Mouse (Mus musculus) forebrain, embryonic 12.5 days (tissue): ENCODE results near the gene Nop2. TPM values are rescaled to one million over a fixed set of nuclear protein-coding genes. Genes with fewer than 3 reads are reported as not detected.

Experiments used
- ATAC-seq: fragments of 200-750 bp; cut with Nextera tagmentation; 2 replicates; pipeline ENCODE4 v1.8.0; 2017; ENCODE audit warnings: moderate TSS enrichment; ENCODE audit not compliant: low FRiP score
- H3K27ac ChIP-seq: fragments of 300-500 bp; sonication (generic); 2 replicates; pipeline ENCODE4 v1.5.1; 2016; ENCODE audit warnings: mild to moderate bottlenecking
- H3K27me3 ChIP-seq: fragments of 300-500 bp; sonication (generic); 2 replicates; pipeline ENCODE4 v1.6.1; 2016; ENCODE audit warnings: mild to moderate bottlenecking
- H3K36me3 ChIP-seq: fragments of 300-500 bp; sonication (generic); replicated peaks from 2 replicates; pipeline ENCODE4 v1.6.1; 2016; ENCODE audit warnings: mild to moderate bottlenecking
- H3K4me1 ChIP-seq: fragments of 300-500 bp; sonication (generic); 2 replicates; pipeline ENCODE4 v1.6.1; 2016
- H3K4me2 ChIP-seq: fragments of 300-500 bp; sonication (generic); 2 replicates; pipeline ENCODE4 v1.6.1; 2016; ENCODE audit warnings: mild to moderate bottlenecking, moderate library complexity
- H3K4me3 ChIP-seq: fragments of 300-500 bp; sonication (generic); replicated peaks from 2 replicates; pipeline ENCODE4 v1.5.1; 2016; ENCODE audit warnings: mild to moderate bottlenecking
- H3K9ac ChIP-seq: fragments of 300-500 bp; sonication (generic); 2 replicates; pipeline ENCODE4 v1.6.1; 2016; ENCODE audit warnings: mild to moderate bottlenecking
- H3K9me3 ChIP-seq: fragments of 300-500 bp; sonication (generic); 2 replicates; pipeline ENCODE4 v1.6.1; 2016
- WGBS: fragments of 180-500 bp; shearing (Covaris S2); methylation state at CpG from one replicate; pipeline ENCODE4 v1.1.7; 2016; 5-methylcytosine and 5-hydroxymethylcytosine counted together
- polyA plus RNA-seq: library from polyadenylated mRNA; unstranded; fragments of >200 nt; fragmentation: Nextera tagmentation; extraction: Ambion mirVana; gene quantifications from 2 replicates; pipeline ENCODE4 v1.2.1, GENCODE M21; 2016

Nop2 gene
- polyA plus RNA-seq, 1 experiment from 2014 or later = 63.6 TPM

DNA sequence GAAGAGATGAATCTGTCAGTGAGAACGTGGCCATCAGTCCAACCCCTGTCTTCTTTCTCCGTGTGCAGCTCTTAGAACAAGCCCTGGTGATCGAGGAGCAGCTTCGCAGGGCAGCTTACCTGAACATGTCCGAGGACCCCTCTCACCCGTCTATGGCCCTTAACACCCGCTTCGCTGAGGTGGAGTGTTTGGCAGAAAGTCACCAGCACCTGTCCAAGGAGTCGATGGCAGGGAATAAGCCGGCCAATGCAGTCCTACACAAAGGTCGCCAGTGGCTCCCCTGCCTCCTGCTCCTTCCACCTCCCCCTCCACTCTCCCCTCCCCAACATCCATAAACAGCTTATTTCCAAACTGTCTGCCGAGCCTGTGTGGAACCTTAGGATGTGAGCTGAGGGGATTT, 3.0 kb upstream of the Nop2 start:
- peaks cover 71% of the 10 kb centered on the region for H3K36me3 ChIP-seq
- no peak overlapping the region for H3K27ac ChIP-seq
- peaks cover 18% of the 10 kb centered on the region for H3K4me1 ChIP-seq
- H3K9ac ChIP-seq = no peak overlapping the region
- no peaks in the 10 kb centered on the region for H3K27me3 ChIP-seq
- H3K9me3 ChIP-seq = no peaks in the 10 kb centered on the region
- H3K4me3 ChIP-seq = no peak overlapping the region
- 93% methylated on average over 12 of the region's 12 CpGs for WGBS
- no peak overlapping the region for H3K4me2 ChIP-seq
- ATAC-seq = no peak

DNA sequence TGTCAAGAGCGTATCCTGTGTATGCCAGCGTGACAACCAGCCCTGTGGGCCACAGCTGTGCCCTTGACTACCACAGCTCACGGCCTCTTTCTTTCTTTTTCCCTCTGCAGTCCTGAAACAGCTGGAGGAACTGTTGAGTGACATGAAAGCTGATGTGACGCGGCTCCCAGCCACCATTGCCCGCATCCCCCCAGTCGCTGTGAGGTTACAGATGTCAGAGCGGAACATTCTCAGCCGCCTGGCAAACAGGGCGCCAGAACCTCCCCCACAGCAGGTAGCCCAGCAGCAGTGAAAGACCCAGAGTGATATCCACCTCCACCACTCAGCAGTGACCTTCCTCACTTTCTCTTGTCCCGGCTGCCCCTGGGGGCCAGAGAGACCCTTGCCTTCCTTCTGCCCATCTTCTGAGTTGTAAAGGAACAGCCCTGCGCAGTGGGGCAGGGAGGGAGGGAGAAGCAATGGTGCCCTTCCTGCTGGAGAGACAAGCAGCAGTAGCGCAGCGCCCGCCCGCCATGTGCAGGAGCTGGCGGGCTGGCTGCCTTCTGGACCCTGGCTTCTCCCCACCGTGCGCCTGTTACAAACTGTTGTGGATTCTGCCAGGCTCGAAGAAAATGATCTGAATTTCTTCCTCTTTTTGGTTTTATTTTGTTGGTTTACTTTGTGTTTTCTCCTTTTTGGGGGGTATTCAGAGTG, 1.9 kb upstream of the Nop2 start:
- H3K9me3 ChIP-seq = no peaks in the 10 kb centered on the region
- H3K9ac ChIP-seq = no peak overlapping the region
- WGBS = 91% methylated on average over 20 of the region's 20 CpGs
- no peak overlapping the region for H3K4me2 ChIP-seq
- H3K27me3 ChIP-seq = no peaks in the 10 kb centered on the region
- H3K36me3 ChIP-seq = peaks cover 70% of the 10 kb centered on the region
- no peak for ATAC-seq
- peaks cover 18% of the 10 kb centered on the region for H3K4me1 ChIP-seq
- no peak overlapping the region for H3K27ac ChIP-seq
- no peak overlapping the region for H3K4me3 ChIP-seq

DNA sequence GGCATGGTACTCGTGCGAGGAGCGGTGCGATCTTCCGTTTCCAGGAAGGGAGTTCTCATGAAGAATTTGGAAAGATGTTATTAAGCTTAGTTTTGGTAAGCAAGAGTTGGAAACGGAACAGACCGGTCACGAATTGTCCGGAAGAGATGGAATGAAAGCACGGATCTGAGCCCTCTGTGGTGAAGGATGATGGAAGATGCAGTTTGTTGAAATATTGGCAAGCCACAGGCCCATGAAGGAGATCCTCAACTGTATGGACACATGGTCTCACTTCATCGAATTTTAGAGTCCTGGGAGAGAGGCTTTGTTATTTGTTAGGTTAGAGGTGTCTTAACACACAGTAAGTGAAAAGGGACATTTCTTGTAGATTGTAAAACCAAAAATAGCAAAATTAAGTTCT, 761 bp downstream of the Nop2 start:
- Histone ChIP-seq H3K36me3 (peaks cover 72% of the 10 kb centered on the region), H3K27ac (no peak overlapping the region), H3K4me1 (peaks cover 18% of the 10 kb centered on the region), H3K4me2 (peak overlapping the region; percentile 86), H3K27me3 (no peaks in the 10 kb centered on the region), H3K4me3 (peak overlapping the region; percentile 88), H3K9me3 (no peaks in the 10 kb centered on the region), H3K9ac (peak overlapping the region; percentile 80)
- no peak for ATAC-seq
- WGBS = 11% methylated on average over 11 of the region's 11 CpGs

DNA sequence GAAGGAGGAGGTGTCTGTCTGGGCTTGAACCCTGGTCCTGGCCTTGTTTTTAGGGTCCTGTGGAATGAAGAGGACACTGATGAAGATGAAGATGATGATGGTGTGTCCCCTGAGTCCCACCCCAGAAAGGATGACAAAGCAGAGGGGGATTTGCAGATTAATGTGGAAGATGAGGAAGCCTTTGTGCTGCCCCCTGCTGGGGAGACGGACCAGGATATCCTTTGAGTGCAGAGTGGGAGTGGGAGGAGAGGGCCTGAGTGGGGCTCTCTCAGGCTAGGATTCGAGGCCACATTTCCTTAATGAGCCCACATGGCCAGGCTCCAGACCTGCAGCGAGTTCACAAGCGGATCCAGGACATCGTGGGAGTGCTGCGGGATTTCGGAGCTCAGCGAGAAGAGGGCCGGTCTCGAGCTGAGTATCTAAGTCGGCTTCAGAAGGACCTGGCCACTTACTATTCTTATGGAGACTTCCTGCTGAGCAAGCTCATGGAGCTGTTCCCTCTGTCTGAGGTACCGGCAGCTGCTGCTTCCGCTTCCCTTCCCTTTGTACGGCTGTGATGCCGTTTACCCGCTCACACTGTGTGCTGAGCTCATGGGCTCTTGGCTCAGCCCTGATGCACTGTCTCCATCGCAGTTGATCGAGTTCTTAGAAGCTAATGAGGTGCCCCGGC, 5.4 kb downstream of the Nop2 start:
- 85% methylated on average over 19 of the region's 19 CpGs for WGBS
- H3K27ac ChIP-seq = no peak overlapping the region
- H3K4me1 ChIP-seq = peaks cover 13% of the 10 kb centered on the region
- H3K36me3 ChIP-seq = peaks cover 89% of the 10 kb centered on the region
- ATAC-seq = no peak
- H3K4me2 ChIP-seq = no peak overlapping the region
- H3K4me3 ChIP-seq = no peak overlapping the region
- H3K9ac ChIP-seq = 0 out of 2 replicates have a peak overlapping the region, but pooled peaks have one; percentile 21
- no peaks in the 10 kb centered on the region for H3K9me3 ChIP-seq
- H3K27me3 ChIP-seq = no peaks in the 10 kb centered on the region

DNA sequence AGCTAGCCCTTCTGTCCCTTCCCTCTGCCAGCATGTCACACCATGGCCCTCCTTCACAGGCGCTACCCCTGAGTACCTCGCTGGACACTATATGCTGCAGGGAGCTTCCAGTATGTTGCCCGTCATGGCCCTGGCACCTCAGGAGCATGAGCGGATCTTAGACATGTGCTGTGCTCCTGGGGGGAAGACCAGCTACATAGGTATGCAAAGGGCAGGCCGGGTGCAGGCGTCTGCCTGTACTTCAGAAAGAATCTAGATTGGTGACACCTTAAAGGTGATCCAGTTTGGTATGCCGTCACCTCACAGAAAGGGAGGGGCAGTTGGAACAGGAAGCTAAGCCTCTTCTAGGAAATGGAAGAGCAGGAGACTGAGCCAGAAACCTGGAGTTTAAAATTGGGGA, 8.0 kb downstream of the Nop2 start:
- no peaks in the 10 kb centered on the region for H3K9me3 ChIP-seq
- no peak overlapping the region for H3K27ac ChIP-seq
- H3K36me3 ChIP-seq = peaks cover 87% of the 10 kb centered on the region
- H3K27me3 ChIP-seq = no peaks in the 10 kb centered on the region
- ATAC-seq = no peak
- H3K9ac ChIP-seq = no peak overlapping the region
- no peak overlapping the region for H3K4me2 ChIP-seq
- 93% methylated on average over 7 of the region's 7 CpGs for WGBS
- peaks cover 5% of the 10 kb centered on the region for H3K4me1 ChIP-seq
- no peak overlapping the region for H3K4me3 ChIP-seq

DNA sequence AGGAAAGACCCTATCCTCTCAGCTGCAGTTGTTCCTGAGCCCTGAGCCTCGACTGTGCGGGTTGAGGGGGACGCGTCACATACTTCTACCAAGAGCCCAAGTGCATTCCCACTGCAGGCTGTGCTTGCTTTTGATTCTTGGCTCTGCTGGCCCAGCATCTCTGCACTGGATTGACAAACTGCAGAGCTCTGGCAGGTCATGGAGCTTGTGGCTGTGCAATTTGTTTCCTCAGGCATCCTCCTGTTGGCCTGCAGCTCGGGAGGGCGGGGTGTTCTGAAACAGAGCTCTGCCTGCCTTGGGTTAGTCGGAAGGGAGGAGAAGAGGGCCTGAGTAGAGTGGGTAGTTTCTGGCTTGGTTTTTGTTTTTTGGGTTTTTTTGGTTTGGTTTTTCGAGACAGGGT, 10.7 kb downstream of the Nop2 start:
- peaks cover 27% of the 10 kb centered on the region for H3K4me1 ChIP-seq
- no peak overlapping the region for H3K27ac ChIP-seq
- H3K4me3 ChIP-seq = no peak overlapping the region
- ATAC-seq = no peak
- no peak overlapping the region for H3K9ac ChIP-seq
- H3K27me3 ChIP-seq = no peaks in the 10 kb centered on the region
- H3K9me3 ChIP-seq = no peaks in the 10 kb centered on the region
- no peak overlapping the region for H3K4me2 ChIP-seq
- H3K36me3 ChIP-seq = peaks cover 62% of the 10 kb centered on the region
- 92% methylated on average over 8 of the region's 8 CpGs for WGBS

DNA sequence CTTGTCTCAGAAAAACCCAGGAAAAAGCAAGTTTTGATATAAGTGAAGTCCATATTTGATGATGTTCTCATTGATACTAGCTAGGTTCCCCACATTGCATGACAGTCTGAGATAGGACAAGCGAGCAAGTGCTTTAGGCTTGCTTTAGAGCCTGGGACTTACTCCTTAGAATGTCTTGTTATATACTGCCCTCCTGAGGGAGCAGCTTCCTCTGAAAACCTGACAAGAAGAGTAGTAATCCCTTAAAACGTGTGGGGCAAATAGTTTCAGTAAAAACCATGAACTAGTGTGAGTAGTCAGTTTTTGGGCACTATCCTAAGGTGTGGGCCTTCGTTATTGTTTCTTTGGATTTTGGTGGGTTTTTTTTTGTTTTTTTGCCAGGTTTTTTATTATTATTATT, 11.4 kb downstream of the Nop2 start:
- Histone ChIP-seq H3K27ac (no peak overlapping the region), H3K9ac (no peak overlapping the region), H3K36me3 (peaks cover 55% of the 10 kb centered on the region), H3K27me3 (no peaks in the 10 kb centered on the region), H3K4me2 (no peak overlapping the region), H3K4me3 (no peak overlapping the region), H3K9me3 (no peaks in the 10 kb centered on the region), H3K4me1 (peaks cover 34% of the 10 kb centered on the region)
- ATAC-seq = no peak
- WGBS = 79% methylated on average over 3 of the region's 3 CpGs

DNA sequence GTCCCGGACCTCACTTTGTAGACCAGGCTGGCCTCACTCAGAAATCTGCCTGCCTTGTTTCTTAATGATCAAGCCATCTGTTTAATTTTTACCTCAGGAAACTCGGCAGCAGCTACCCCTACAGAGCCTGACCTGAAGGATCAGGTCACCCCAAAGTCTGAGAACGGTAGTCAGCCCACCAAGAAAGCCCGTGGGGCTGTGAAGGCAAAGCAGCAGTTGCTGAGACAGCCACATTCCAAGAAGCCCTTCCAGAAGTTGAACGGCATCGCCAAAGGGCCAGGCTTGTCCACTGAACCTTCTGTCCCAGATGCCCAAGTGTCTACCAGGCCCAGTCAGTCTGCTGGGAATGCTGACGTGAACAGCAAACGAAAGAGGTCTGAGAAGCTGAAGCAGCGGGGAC, 12.2 kb downstream of the Nop2 start:
- Histone ChIP-seq H3K9me3 (no peaks in the 10 kb centered on the region), H3K4me1 (peaks cover 42% of the 10 kb centered on the region), H3K27me3 (no peaks in the 10 kb centered on the region), H3K4me2 (no peak overlapping the region), H3K27ac (no peak overlapping the region), H3K36me3 (peaks cover 51% of the 10 kb centered on the region), H3K9ac (no peak overlapping the region), H3K4me3 (no peak overlapping the region)
- 81% methylated on average over 9 of the region's 9 CpGs for WGBS
- no peak for ATAC-seq

DNA sequence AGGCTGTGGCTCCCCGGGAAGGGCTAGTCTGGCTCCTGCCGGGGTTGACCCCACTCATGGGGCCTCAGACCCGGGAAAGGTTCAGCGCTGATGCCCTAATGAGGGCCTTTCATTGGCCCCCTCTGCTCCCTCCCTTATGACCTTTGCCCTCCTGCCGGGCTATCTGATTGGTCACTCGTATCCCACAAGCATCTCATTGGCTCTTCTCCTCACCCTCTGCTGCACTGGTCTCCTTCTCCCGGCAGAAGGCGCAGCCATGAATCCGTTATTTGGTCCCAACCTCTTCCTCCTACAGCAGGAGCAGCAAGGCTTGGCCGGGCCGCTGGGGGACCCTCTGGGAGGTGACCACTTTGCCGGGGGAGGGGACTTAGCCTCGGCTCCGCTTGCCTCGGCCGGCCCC, 13.3 kb downstream of the Nop2 start, which contains the start of gene Iffo1:
TSS of gene Iffo1 (plus strand) at position 241 of the 400 bp plus-strand sequence.
- under 1% methylated on average over 16 of the region's 16 CpGs for WGBS
- peaks cover 44% of the 10 kb centered on the region for H3K4me1 ChIP-seq
- no peaks in the 10 kb centered on the region for H3K27me3 ChIP-seq
- H3K9me3 ChIP-seq = no peaks in the 10 kb centered on the region
- peaks cover 40% of the 10 kb centered on the region for H3K36me3 ChIP-seq
- peak within 1 kb of the TSS; percentile 75 for H3K4me3 ChIP-seq
- peak within 1 kb of the TSS; percentile 65 for H3K4me2 ChIP-seq
- peak within 1 kb of the TSS; percentile 92 for H3K9ac ChIP-seq
- peak; percentile 94 for ATAC-seq
- peak within 1 kb of the TSS; percentile 94 for H3K27ac ChIP-seq

DNA sequence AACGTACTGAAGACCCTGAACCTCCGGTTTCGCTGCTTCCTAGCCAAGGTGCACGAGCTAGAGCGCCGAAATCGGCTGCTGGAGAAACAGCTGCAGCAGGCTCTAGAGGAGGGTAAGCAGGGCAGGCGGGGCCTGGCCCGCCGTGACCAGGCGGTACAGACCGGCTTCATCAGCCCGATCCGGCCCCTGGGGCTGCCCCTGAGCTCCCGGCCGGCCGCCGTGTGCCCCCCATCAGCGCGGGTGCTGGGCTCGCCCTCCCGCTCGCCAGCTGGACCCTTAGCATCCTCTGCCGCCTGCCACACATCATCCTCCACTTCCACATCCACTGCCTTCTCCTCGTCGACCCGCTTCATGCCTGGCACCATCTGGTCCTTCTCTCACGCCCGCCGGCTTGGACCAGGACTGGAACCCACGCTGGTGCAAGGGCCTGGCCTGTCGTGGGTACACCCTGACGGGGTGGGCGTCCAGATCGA, 13.8 kb downstream of the Nop2 start:
- Histone ChIP-seq H3K4me1 (peaks cover 44% of the 10 kb centered on the region), H3K36me3 (peaks cover 35% of the 10 kb centered on the region)
- ATAC-seq = peak; percentile 74

DNA sequence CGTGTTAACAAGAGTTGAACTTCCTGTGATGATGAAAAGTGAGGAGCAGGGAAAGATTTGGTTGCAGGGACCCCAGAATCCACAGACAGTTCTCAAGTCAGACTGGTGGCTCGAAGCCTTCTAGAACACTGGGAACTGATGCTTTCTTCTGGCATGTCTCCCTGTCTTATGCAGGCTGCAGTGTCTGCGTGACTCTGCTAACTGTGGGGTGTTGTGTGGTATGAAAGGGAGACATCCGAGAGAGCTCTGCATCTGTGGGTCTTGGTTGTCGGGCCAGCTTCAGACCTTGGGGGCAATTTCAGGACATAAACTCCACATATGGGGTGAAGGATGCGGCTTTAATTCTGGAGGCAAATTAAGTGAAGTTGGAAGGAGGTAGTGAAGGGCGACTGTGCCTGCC, 14.4 kb downstream of the Nop2 start:
- 61% methylated on average over 7 of the region's 7 CpGs for WGBS

More for the DNA sequence above, 13.8 kb downstream of the Nop2 start:
- H3K27ac ChIP-seq = peak overlapping the region; percentile 94
- H3K4me3 ChIP-seq = peak overlapping the region; percentile 75
- H3K4me2 ChIP-seq = peak overlapping the region; percentile 65
- peak overlapping the region; percentile 92 for H3K9ac ChIP-seq
- H3K27me3 ChIP-seq = no peaks in the 10 kb centered on the region
- H3K9me3 ChIP-seq = no peaks in the 10 kb centered on the region
- under 1% methylated on average over 33 of the region's 35 CpGs for WGBS

DNA sequence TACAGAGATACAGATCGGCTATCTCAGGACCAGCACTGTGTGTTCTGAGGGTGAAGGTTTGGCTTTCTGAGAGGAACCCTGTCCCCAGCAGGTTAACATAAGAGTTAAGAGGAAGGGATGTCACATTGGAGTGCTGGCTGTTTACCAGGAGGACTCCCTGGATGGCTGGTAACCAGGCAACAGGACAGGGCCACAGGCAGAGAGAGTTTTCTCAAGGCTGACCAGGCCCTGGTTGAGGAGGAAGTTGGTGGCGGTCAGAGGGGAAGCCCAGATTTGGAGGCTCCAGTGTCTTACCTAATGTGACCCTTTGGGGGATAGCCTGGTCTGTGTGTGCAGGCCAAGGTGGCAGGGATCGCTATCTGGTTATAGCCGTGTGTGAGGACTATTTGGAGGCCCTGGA, 15.1 kb downstream of the Nop2 start:
- no peak for ATAC-seq
- peak overlapping the region; percentile 65 for H3K4me2 ChIP-seq
- no peaks in the 10 kb centered on the region for H3K27me3 ChIP-seq
- 89% methylated on average over 4 of the region's 4 CpGs for WGBS
- no peak overlapping the region for H3K27ac ChIP-seq
- H3K9ac ChIP-seq = no peak overlapping the region
- H3K36me3 ChIP-seq = peaks cover 31% of the 10 kb centered on the region
- H3K9me3 ChIP-seq = no peaks in the 10 kb centered on the region
- peaks cover 44% of the 10 kb centered on the region for H3K4me1 ChIP-seq
- H3K4me3 ChIP-seq = peak overlapping the region; percentile 75

More for the DNA sequence above, 14.4 kb downstream of the Nop2 start:
- Histone ChIP-seq H3K9ac (peak overlapping the region; percentile 92), H3K36me3 (peaks cover 32% of the 10 kb centered on the region), H3K4me1 (peaks cover 44% of the 10 kb centered on the region), H3K27ac (no peak overlapping the region), H3K9me3 (no peaks in the 10 kb centered on the region), H3K4me3 (peak overlapping the region; percentile 75), H3K4me2 (peak overlapping the region; percentile 65), H3K27me3 (no peaks in the 10 kb centered on the region)
- ATAC-seq = no peak
